Mouse (Mus musculus): ENCODE measurements around the gene Slc22a23.

The Slc22a23 gene

DNA sequence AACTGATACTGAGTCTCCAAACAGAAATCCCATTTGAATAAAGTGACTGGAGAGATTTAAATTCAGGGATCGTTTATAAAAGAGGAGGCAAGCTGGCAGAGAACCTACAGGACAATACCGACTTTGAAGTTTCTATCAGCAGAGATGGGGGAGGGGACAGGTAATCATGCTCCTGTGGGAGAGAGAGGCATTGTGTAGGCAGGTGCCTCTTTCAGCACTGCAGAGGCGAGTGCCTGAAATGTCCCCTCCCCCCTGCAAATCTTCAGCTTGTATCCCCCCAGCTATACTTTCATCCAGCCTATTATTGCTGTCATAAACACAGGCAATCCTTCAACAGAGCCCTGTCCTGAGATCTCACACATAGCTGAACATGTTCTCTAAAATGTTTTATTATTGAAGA, 43.4 kb downstream of the Slc22a23 start:
- DNase-seq (ENCODE audit: low spot score in 2 of 2): no peak

DNA sequence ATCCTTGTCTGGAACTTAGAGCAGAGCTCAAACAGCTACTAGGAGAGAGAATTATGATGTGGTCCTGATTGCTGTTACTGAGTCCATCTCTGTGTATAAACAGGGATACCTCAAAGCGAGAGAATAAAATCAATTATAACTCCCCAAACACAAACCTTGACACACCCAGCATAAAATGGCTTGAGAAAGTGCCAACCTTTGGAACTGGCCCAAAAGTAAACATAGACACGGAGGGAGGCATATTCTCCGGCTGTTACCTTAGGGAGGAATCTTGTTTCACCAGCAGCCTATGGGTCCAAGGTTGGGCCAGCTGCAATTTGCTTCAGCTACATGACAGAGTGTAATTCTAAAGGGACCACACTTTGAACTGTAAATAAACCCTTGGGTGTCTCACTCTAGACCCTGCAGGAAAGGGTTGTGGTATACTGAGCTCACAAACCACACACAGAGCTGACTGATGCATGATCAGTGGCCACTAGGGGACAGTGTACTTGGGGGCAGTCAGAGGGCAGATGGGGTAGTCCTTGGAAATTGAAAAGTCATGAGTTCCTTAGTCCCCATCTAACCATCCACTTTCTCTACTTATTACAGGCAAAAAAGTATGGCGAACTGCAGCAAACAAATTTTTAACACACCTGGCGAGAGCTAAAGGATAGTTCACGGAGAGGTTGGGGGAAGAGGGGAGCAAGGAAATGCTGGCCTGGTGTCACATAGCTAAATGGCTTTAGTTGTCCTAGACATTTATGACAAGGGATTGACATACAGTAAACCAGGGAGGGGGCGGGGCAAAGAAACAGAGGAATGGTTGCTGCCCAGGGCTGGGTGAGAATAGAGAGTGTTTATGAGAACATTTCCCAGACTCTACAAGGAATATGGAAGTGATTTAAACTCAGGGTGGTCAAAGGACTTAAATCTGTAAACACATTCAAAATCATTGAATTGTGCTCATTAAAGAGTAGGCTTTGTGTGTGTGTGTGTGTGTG, 45.3 kb downstream of the Slc22a23 start:
- no peak for DNase-seq (ENCODE audit: low spot score in 2 of 2)

DNA sequence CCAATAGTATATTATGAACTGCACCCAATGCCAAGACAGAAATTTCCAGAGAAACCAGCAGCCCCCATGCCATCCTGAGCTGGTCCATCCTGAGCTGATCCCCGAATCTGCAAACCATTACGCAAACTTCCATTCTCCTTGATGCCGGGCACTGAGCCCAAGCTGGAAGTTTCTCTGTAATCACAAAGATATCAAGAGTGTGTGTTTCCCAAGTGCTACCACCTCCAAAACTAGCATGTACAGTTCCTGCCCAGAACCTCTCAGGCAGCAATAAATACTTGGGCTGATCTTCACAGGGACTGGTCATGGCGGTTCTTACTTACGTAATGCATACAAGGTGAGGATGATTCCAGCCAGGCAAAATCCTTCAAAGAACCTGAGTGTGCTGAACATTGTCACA, 46.3 kb downstream of the Slc22a23 start:
- no peak for DNase-seq (ENCODE audit: low spot score in 2 of 2)

DNA sequence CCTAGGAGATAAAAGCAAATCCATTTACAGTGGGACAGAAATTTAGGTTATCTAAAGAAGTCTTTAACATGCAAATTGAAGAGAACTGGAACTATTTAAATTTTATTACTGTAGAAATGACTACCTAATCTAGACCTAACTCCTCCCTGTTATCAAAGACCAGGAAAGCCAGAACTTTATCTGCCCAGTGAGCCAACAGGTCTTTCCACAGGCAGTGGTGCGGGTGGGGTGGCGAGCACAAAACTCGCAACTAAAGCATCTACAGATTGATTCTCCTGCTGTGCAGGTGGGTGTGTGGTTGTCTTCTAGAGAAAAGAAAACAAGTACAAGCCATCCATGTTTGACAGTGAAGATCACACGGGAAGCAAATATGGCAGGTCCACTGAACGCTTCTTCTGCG, 46.9 kb downstream of the Slc22a23 start:
- no peak for DNase-seq (ENCODE audit: low spot score in 2 of 2)

DNA sequence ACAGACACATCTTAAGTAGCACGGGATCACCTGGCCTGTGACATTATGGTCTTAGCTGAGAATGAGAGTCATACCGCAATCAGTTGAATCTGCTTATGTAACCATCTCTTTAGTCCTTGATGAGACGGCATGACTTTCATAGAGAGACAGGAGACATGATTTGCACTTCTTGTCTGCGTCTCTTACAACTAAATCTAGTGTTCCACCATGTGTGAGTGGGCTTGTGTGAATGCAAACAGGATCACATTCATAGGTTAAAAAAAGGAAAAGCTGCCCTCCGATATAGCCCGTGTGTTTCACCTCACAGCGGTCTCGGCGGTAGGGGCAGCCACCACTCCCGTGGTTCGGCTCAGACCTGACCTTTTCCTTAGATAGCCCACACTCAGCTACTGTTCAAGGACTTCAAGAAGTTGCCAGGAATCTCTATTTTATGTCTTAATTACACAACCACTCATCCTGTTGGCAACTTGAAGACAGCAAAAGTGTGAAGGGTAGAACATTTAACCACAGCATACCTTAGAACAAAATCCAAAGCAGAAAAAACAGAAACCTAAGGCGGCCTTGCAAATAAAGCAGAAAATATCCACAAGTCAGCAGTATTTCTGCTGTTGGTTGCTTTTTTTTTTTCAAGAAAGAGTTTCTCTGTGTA, 49.1 kb downstream of the Slc22a23 start:
- peak; percentile 46 to 54 for DNase-seq (ENCODE audit: low spot score in 2 of 2)

DNA sequence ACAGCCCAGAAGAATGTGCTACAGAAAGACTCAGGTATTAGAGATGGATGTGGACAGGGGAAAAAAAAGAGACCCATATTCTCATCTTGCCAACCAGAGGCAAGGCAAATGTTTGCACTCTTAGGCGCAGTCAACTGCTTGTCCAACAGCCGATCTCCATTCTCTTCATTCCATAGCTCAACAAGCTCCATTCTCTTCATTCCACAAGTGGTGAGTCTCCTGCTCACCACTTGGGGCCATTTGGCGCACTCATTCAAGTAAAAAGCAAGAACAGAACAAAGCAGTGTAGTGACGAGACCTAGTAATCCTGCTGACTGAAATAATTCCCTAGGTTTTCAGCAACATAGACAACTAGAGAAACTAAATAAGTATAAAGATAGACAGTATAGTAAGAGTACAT, 50.8 kb downstream of the Slc22a23 start:
- DNase-seq (ENCODE audit: low spot score in 2 of 2): no peak

DNA sequence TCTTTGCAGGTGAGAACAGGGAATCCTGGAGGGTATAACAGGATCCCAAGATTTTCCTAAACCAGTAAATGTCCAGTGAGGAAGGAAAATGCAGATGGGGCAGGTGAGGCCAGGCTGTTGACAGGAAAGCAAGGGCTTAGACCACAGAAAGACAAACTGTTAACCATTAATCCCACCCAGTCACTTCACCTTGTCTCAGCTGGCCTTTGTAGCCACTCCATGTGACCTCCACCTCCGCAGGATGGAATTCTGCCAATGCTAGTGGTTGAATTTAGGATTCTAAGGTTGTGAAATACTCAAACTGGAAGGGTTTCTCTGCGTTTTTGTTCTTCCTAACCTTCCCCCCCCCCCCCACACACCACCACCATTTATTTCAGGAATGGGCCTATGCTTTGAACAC, 52.9 kb downstream of the Slc22a23 start:
- DNase-seq (ENCODE audit: low spot score in 2 of 2): no peak

DNA sequence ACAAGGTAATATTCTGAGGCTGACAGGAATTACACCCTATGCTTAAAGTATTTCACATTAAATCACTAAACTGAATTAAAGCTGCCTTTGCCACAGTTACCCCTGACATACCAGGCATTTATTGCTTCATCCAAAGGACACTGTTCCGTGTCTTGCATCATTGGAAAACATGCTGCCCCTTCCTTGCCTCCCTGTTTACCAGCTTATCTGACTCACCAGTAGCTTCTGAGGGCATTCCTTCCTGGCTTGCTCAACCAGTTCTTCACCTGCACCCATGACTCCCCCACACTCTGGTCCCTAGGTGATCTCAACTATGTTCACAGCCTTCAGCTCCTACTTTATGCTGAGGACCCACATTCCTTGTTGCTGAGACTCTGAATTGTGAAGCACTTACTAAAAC, 54.6 kb downstream of the Slc22a23 start:
- DNase-seq (ENCODE audit: low spot score in 2 of 2): no peak

DNA sequence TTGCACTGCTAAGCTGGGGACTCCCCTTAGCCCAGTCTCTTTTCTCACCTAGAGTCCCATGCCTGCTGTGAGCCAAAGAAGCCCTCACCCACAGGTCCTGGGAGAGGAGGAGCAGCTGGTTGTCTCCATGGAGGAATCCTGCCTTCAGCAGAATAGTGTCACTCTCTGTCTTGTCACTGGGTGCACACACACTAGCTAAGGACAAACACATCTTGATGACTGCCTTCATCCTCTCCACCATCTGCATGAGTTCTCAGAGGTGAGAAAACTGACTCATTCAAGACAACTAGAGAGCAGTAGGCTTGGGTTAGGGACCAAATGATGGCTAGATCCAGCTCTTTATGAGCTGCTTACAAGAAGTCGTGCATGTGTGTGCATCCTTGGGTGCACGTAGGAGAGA, 55.4 kb downstream of the Slc22a23 start:
- DNase-seq (ENCODE audit: low spot score in 2 of 2): no peak

DNA sequence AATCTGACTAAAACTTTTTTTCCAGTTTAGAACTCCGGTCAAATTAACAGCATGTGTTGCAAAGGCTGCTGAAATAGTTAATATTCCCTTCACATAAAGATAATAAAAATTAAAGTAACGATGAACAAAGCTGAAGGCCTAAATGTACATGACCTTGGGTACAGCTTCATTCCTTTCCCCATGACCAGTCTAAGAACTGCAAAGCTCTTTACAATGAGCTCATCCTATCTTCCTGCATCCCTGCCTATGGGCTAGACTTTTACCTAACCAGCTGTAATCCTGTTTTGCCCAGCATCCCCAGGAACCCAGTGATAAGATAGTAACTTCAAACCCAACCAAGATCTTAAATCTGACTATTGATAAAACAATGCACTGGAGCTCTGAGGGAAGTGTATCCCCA, 56.9 kb downstream of the Slc22a23 start:
- DNase-seq (ENCODE audit: low spot score in 2 of 2): no peak

DNA sequence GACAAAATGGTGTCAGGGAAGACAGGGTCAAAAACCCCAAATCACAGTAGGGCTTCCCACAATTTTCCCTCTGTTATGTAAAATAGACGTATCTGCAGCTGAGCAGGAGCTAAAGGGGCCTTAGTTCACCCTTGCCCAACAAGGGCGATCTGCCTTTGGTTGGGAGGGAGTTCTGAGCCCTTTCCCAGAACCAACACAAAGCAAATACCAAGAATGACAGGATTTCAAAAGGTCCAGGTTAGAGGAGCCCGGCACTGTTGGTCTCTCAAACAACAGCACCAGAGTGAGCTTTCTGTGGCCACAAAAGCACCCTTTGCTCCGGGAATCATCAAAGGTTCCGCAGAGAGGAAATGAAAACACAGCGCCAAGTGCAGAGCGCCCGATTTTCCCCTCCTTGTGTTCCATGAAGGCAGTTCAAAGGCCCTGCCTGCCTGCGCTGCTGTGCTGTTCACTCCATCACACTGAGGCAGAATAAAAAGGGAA, 57.3 kb downstream of the Slc22a23 start:
- DNase-seq (ENCODE audit: low spot score in 2 of 2): no peak

DNA sequence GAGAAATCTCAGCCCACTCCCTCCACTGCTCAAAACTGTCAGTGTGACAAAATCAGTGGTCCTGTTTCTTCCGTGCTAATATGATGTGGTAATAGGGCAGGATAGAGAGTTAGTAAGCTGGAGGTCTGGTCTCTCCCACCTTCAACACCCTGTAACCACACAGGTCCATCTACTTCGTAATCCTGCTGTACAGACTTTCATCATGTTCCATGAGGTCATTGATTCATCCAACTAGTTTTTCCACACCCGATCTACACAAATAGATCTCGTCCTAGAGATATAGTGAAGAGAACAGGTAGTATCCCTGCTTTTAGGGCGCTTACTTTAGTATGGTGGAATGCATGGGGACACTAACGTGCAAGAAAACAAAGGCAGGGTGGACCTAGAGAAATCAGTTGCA, 63.6 kb downstream of the Slc22a23 start:
- DNase-seq (ENCODE audit: low spot score in 2 of 2): no peak

DNA sequence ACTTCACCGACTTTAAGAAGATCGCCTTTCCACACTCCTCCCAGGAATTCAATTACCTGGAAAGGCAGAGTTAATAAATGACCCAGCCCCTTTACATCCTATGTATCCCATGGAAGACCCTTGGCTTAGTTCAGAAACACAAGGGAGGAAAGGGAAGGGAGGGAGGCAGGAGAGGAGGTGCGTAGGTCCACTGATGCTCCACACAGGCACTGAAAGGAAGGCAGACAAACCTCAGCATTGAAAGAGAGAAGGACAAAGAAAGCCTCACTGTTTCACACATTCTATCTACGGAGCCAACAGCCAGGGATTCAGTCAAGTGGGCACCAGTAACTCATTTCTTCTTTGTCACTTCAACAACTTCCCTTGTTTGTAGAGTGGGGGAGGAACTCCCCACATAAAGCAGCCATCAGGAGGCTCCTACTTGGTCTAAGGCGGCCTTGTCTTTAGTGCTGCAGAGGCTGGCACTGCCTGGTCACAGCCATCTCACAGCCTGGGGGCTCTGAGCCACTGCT, 66.2 kb downstream of the Slc22a23 start:
- no peak for DNase-seq (ENCODE audit: low spot score in 2 of 2)

DNA sequence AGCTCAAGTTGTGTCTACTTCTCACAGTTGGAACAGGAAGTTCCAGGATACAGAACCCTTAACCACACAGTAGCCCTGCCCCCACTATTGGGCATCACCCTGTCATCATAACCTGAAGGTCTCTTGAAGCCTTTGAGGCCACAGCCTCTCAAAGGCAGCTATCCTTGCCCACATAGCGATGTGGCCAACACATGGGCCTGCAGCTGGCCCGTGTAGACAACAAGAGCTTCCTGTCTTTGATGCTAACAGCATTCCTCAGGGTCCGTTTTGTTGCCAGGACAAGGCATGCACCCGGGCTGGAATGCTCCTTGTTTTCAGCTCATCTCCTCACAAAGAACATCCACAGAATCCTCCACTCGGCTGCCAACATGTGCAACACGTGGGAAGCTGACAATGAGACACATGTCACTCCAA, 66.7 kb downstream of the Slc22a23 start:
- no peak for DNase-seq (ENCODE audit: low spot score in 2 of 2)

DNA sequence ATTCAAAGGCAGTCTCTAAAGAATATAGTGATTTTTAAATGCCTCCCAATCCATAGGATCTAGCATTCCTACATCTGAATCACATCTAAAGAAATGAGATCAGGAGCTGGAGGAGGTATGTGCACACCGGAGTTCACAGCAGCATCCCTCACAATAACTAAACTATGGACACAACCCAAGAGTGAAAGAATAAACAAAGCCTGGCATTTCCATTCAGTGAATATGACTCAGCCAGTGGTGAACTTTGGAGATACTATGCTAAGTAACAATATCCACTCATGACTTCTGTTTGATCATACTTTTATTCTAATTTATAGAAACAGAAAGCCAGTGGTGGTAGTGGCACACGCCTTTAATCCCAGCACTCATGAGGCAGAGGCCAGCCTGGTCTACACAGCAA, 67.4 kb downstream of the Slc22a23 start:
- DNase-seq (ENCODE audit: low spot score in 2 of 2): no peak

DNA sequence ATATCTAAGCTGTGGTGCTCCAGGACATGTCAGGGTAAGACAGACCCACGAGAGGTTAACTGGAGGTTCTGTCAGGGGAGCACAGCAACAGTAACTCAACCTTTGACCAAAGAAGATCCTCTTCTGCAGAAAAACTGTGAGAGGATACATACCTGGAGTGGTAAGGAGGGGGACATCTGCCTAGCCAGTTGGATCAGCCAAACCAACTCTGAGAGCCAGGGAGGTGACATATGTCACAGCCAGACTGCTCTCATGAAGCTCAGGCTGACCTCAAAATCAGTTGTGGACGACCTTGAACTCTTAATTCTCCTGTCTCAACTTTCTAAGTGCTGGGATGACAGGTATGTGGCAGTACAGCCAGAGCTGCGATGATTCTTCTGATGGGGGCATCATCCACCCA, 68.0 kb downstream of the Slc22a23 start:
- no peak for DNase-seq (ENCODE audit: low spot score in 2 of 2)

DNA sequence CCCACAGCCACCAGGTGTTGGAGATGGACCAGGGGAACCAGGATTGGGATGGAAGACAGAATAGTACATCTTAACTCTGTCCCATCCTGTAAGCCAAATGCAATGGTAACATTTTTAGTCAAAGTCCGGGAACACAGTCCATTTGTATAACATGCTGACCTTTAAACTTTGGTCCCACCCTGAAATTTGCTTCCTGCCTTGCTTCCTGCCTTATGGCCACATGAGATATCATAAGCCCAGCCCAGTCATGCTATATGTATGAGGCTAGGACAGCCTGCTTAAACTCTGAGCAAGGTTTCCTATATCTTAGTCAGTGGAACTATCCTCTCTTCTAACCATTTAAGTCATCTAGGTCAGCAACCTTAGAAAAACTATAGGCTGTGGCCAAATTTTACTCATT, 70.1 kb downstream of the Slc22a23 start:
- no peak for DNase-seq (ENCODE audit: low spot score in 2 of 2)

DNA sequence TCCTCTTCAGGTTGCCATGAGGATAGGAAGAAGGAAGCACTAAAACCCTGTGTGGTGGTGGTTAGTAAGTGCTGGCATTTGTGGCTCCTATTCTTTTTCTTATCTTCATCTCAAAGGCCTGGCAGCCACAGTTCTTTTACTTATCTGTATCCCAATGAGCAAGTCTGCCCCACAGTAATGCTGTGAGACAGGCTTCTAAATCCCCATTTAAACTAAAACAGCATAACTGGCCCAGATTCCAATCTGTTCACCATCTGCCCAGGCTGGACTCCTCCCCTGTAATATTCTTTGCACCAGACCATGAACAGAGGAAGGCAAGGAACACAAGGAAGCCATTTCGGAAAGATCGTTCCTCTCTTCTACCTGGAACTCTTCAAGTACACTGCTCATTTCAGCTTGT, 70.6 kb downstream of the Slc22a23 start:
- peak; percentile 27 to 36 for DNase-seq (ENCODE audit: low spot score in 2 of 2)

DNA sequence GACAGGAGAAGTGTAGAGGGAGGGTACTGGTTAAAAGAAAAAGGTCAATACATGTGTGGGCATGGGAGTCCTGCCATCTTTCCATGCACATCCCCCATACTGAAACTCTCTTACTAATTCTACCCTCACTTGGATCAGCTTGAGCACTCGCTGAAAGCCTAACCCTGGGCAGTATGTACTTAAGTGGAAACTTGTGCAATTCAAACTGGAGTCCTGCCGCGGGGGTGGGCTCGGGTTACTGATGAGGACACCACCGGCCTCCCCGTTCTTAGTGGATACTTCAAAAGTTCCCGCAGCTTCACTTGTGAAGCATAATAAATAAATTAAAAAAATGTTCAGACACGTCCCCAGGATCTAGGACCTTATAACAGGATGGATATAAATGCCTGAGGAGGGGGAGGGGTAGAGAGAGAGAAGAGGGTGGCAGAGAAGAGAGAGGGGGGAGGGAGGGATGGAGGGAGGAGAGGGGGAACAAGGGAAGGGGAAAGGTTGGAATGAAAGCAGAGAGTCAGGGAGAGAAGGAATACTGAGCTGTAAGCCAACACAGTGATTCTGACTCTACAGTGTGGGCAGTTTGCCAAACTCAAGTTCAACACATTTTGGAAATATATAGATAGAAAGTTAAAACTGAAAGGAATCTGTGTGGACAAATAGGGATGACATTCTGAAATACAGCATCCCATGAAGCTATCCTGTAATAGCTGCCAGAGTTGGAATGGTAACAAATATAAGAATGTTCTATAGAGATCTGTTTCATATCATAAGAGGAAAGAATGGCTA, 72.5 kb downstream of the Slc22a23 start:
- peak in 1 of 2 experiments; percentile 33 for DNase-seq (ENCODE audit: low spot score in 2 of 2)

DNA sequence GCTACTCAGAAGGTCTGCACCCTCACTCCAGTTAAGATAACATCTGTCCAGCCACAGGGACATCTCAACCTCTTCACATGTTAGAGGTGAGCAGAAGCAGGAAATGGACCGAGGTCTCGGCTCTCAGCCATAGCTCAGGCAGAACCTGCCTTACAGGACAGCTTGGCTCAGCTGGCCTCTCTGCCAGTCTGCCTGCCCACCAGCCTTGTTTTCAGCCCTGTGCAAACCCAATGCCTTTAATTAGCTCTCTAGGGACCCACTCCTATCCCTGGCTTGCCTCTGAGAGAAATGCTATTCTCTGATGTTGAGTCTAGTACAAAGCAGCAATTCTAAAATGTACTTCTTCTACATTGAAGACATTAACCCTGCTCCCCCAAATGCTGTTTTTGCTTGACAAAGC, 73.3 kb downstream of the Slc22a23 start:
- DNase-seq (ENCODE audit: low spot score in 2 of 2): no peak

DNA sequence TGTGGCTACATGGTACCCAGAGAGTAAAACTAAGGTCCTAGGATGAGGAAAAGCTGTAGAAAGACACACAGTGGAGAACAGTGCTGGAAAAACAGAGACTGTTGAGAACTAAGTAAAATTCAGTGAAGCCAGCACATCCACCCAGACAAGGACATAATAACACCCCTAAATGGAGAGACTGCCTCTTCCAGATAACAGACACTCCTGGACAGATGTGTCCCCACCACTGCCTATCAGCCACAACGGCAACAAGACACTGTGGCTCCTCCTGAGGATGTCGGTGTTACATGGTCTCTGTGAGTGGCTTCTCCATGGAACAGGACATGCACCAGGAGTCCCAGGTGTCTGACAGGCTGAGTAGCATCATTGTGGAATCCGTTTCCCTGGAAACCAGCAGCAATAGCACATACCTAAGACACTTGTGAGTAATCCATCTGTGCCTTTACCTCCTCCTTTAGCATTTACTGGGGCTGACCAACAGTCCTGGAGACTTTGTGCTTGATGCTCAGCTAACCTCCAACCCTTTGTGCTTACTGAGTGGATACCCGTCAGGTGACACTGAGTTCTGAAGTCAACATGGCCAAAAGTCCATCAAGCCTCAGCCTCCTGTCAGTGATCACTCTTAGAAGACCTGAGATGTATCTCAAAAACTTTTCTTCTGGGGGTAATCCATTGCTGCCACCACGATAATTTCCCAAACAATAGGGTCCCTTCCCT, 73.9 kb downstream of the Slc22a23 start:
- no peak for DNase-seq (ENCODE audit: low spot score in 2 of 2)

Data from right cerebral cortex, adult 2 months (tissue).